Mouse (Mus musculus): ENCODE measurements around the gene Mitf.

Mitf gene

GRCm38 (mm10) chr6:97821811-97822210 lies 15.0 kb downstream of the Mitf start:
- DNase-seq (ENCODE audit: low spot score): no peak

- no peak for DNase-seq (ENCODE audit: low spot score)
These were observed 19.9 kb downstream of the Mitf start for GRCm38 (mm10) chr6:97826642-97827275.

GRCm38 (mm10) chr6:97828021-97828420 lies 21.2 kb downstream of the Mitf start:
- DNase-seq (ENCODE audit: low spot score): no peak

- DNase-seq (ENCODE audit: low spot score): no peak
These were observed 22.2 kb downstream of the Mitf start for GRCm38 (mm10) chr6:97828822-97829719.

GRCm38 (mm10) chr6:97832501-97832900 lies 25.6 kb downstream of the Mitf start:
- DNase-seq (ENCODE audit: low spot score): no peak

DNA sequence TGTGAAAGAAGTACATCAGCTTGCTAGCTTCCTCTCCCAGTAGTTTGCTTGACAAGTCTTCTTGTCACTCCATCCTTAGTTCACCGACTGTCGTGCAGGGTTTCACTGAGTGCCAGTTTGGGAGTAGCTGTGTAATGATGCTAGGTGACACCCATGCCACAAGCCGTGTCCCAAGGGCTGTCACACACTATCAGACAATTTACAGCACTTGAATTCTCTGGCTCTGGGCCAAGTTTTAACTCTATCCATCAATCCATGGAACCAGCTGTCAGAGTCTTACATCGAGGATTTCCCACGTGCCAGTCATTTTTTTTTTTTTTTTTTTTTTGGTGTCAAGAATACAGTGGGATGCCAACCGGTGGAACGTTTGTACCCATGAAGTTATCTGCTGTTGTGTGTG lies 29.3 kb downstream of the Mitf start:
- no peak for DNase-seq (ENCODE audit: low spot score)

GRCm38 (mm10) chr6:97837711-97838110 lies 30.9 kb downstream of the Mitf start:
- DNase-seq (ENCODE audit: low spot score): no peak

GRCm38 (mm10) chr6:97839568-97839967 lies 32.7 kb downstream of the Mitf start:
- no peak for DNase-seq (ENCODE audit: low spot score)

DNA sequence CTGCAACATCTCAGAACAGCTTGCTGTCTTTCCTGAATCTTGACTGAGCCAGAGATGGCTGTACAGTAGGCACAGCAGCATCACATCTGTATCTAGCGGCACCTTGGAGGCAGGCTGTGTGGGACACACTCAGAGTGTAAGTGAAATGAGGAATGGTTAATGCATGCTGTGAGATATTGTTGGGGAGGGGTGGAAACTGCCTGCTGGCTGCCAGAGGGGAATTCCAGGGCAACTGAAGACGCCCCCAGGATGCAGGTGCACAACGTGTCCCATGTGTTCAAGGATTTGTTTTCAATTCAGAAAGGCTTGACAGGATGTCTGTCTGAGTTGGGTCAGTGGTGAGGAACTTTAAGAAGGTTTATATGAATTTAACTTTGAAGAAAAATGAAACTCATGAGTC lies 37.3 kb downstream of the Mitf start:
- no peak for DNase-seq (ENCODE audit: low spot score)

- peak; percentile 14 for DNase-seq (ENCODE audit: low spot score)
These were observed 41.5 kb downstream of the Mitf start for GRCm38 (mm10) chr6:97848191-97848857.

DNA sequence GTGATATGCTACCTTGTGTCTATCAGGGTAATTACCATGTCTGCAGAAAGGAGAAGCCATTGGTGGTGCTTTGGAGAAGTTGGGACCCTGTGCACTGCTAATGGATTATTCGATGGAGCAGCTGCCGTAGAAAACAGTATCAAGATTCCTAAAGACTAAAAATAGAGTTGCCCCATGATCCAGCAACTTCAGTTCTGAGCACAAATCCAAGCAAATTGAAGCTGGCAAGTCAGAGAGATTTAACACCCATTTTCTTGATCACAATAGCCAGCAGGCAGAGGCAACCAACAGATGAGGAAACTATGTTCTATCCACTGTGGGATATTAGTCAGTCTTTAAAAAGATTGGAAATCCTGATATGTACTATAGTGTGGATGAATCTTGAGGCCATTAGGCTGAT lies 47.4 kb downstream of the Mitf start:
- DNase-seq (ENCODE audit: low spot score): no peak

DNA sequence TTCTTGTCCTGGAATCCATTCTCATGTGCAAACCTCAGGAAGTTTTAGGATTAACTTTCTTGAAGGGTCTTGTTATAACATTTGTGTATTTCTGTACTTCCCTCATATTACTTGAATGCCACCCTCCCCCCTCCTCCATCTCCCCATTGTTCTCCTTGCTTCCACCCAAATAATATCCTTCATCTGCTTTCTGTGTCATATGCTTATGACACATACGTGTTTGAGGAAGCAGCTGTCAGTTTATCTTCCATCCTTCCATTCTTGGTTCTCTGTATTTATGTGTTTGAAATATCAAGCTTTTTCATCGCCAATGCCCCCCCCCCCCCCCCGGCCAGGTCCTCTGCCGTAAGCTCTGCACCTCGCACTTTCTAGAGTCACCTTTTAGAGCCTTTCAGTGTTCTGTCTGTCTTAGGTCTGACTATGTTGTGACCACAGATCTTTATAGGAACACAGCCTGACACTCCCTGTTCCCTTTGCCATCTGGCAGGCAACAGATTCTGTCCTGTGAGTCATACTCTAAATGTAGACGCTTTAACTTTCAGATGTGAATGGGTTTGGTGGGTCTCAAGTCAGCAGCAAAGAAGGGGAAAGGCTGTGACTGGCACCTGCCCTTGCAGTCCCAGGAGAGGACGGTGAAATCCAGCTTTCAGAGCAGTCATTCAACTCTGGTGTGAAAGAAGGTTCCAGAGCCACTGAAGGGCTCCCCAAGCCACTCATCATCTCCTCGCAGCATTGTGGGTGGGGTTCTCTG lies 48.7 kb downstream of the Mitf start:
- peak; percentile 69 for DNase-seq (ENCODE audit: low spot score)

GRCm38 (mm10) chr6:97856502-97856901 lies 49.6 kb downstream of the Mitf start:
- no peak for DNase-seq (ENCODE audit: low spot score)

- DNase-seq (ENCODE audit: low spot score): peak; percentile 37
These were observed 50.8 kb downstream of the Mitf start for GRCm38 (mm10) chr6:97857690-97858089.

DNA sequence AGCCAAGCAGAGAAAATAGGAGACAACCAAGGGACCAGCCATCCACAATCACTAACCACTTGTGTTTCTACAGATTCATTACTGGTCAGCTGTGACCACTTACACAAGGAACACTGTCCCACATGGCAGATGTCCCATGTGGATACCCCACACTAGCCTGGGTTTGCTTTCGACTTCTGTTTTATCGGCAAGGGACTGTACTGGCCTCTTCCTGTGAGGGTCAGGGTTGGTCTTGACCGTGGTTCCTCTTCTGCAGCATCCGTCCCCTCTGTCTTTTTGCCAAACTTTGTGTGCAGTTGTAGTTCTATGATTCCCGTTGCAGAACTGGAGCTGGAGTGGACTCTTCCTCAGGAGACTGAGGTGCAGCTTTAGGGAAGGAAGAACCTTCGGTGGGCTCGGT lies 59.7 kb downstream of the Mitf start:
- no peak for DNase-seq (ENCODE audit: low spot score)

DNA sequence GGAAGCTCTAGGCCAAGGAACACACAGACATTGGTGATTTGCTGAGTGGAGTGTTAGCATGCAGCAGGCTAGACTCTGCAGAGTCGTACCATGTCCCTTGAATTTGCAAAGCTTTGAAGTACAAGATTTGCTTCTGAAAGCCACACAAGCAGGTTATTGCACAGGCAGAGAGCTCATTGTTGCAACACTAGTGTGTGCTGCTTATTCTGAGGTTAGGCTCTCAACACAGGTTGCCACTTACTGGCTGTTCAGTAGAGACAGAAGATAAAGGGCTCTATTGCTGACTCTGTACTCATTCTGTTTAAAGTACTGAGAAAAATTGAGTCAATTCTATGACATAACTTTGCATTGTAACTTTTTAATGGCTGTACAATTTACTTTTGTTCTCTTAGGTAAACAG lies 61.2 kb downstream of the Mitf start:
- DNase-seq (ENCODE audit: low spot score): no peak

GRCm38 (mm10) chr6:97869953-97870352 lies 63.1 kb downstream of the Mitf start:
- DNase-seq (ENCODE audit: low spot score): no peak

DNA sequence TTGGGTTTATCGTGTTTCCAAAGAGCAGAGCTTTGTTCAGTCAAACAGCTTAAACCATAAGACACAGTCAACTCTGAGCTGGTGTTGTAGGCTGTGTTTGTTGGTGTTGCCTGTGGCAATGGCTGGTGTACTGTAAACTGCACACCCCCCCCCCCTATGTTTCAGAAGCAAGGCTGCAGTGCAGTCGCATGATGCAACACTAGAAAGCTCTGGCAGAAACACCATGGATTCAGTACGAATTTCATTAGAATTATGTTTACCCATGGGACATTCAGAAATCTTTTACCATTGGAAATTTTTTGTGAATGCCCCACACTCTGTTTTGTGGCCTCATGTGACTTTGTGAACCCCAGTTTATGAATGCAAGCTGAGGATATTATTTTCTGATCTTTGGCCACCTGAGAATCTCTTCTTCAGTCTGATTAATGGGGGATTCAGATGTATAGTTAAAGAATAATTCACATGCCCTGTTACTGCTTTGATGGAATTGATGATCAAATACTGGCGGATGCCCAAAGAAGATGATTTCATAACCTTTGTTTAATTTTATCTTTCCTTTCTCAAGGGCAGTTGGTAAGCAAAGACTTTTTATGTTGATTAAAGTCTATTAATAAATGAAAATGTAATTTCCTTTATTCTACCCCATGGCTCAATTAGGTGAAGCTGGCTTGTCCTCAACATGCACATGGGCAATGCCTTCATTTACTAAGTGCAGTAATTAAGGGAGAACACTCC lies 64.6 kb downstream of the Mitf start:
- DNase-seq (ENCODE audit: low spot score): no peak

- no peak for DNase-seq (ENCODE audit: low spot score)
These were observed 66.2 kb downstream of the Mitf start for GRCm38 (mm10) chr6:97873102-97873501.

DNA sequence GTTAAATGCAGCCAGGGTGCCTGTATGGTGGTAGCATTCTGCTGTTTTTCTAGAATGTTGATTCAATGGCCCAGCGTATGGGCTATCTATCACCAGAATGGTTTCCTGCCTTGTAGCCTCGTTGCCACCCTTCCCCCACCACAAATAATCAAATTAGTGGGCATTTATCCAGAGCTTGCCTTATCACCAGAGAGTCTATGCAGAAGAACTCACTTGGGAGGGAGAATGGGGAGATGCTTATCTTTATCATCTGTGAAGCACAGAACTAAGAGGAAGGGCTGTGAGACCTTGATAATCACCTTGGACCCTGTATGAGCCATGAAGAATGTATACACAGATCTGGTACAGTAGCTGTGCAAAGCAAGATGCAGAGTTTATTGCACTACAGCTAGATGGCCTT lies 70.1 kb downstream of the Mitf start:
- no peak for DNase-seq (ENCODE audit: low spot score)

DNA sequence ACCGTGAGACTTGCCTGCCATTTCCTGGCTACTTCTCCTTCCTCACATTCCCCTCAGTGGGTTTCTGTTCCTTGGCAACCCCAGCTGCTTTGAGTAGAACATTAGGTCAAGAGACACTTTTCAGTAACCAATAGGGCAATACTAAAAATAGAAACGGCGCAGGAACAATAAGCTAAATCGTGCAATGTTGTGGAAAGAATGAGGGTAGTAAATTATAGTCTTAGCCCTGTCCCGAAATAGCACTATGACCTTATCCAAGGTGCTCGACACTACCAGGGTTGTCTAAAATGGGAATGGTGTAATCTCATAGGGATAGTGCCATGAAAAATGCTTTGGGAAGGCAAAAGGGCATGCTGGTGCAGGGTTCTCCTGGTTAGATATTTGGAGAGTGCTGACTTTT lies 70.6 kb downstream of the Mitf start:
- DNase-seq (ENCODE audit: low spot score): no peak

DNA sequence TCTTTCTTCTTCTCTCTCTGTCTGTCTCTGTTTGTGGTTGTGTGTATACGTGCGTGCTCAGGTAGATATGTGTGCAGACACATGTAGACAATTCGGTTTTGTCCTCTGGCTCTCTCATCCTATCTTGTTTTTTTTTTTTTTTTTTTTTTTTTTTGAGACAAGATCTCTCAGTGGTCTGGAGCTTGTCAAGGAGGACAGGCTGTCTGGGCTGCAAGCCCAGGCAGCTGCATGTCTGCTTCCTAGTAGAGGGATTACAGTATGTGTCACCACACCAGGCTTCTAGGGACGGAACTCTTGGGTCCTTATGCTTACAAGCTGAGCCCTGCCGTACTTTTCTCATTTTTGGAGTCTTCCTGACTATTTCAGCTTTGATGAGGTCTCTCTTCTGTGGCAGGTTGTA lies 73.5 kb downstream of the Mitf start:
- DNase-seq (ENCODE audit: low spot score): no peak
